Mouse (Mus musculus): ENCODE results near the gene Pus10. TPM values are rescaled to one million over a fixed set of nuclear protein-coding genes. Genes with fewer than 3 reads are reported as not detected.
"Not testable (repeated sequence)": the region's sequence is repeated elsewhere in the genome, so short reads cannot be mapped to it uniquely, and the experiment has no call there.

Gene Pus10
- polyA plus RNA-seq, 1 experiment from 2014 or later: 11.1 TPM

DNA sequence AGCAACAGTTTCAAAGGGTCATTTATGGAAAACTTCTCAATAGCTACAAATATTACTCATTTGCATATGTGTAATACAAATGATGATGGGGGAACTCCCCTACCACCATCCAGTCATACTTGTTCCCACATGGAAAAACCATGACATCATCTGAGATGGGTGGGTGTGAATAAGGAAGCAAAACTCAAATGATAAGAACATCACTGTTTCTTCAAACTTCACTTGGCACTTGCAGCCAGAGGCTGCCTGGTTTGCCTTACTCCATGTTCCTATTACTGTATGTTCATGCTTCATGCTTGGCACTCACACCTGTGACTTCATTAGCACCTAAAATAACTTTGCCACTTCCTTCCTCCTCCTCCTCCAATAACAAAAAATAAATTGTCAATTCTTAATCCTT lies 88.9 kb downstream of the Pus10 start:
- no peak overlapping the region for H3K4me3 ChIP-seq (ENCODE audit: low read depth, low read length)
- no peaks in the 10 kb centered on the region for H3K27me3 ChIP-seq (replicated peaks; ENCODE audit: insufficient read depth, low read length)
- H3K36me3 ChIP-seq (ENCODE audit: insufficient read depth, low read length): no peaks in the 10 kb centered on the region
- no peaks in the 10 kb centered on the region for H3K9me3 ChIP-seq (ENCODE audit: low read length)
- no peak for DNase-seq (ENCODE audit: low spot score)
- H3K4me1 ChIP-seq (ENCODE audit: insufficient read depth, low read depth, low read length): no peaks in the 10 kb centered on the region
- no peak overlapping the region for H3K27ac ChIP-seq (ENCODE audit: low read length)
- H3K9ac ChIP-seq (replicated peaks; ENCODE audit: low read depth): no peak overlapping the region
- H3K4me2 ChIP-seq (replicated peaks; ENCODE audit: low read depth, low read length): no peak overlapping the region
- no peak for TF ChIP-seq CTCF (IDR thresholded peaks at IDR 0.05)
- TF ChIP-seq EP300 (IDR thresholded peaks at IDR 0.05): no peak
- no peak for ATAC-seq

DNA sequence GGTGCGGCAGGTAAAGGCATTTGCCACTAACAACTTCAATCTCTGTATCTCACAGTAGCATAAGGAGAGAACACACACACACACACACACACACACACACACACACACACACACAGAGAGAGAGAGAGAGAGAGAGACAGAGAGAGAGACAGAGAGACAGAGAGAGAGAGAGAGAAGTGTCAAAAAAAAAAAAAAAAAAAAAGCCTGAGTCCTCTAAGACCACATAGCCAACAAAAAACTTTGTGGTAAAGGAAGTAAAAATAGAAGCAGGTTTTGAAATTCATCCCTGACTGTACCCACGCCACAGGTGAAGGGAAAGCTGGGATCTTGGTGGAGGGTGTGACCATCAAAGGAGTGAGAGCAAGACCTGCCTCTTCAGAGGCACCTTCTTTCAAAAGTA lies 92.7 kb downstream of the Pus10 start:
- WGBS: 79% methylated on average over 2 of the region's 2 CpGs
- no peak overlapping the region for H3K4me3 ChIP-seq (ENCODE audit: low read depth, low read length)

DNA sequence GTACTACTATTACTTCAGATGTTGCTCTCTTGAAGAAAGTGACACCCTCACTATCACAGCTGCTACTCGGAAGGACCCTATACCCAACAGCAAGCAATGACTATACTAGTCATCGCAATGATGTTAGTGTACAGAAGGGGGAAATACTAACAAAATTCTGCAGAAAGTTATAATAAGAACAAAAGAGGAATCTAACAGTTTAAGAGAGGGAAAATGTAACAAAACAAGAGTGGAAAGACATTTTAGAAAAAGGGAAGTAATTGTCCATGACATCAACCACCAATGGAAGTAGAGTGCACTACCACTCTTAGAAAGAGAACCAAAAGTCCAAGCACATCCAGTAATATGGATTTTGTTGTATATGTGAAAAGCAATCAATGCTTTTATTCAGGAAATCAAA lies 97.2 kb downstream of the Pus10 start:
- Histone ChIP-seq H3K27ac (ENCODE audit: low read length) (no peak overlapping the region), H3K4me1 (ENCODE audit: insufficient read depth, low read depth, low read length) (no peaks in the 10 kb centered on the region), H3K4me2 (replicated peaks; ENCODE audit: low read depth, low read length) (no peak overlapping the region), H3K9me3 (ENCODE audit: low read length) (no peaks in the 10 kb centered on the region), H3K9ac (replicated peaks; ENCODE audit: low read depth) (no peak overlapping the region), H3K27me3 (replicated peaks; ENCODE audit: insufficient read depth, low read length) (no peaks in the 10 kb centered on the region), H3K4me3 (ENCODE audit: low read depth, low read length) (no peak overlapping the region), H3K36me3 (ENCODE audit: insufficient read depth, low read length) (no peaks in the 10 kb centered on the region)
- ATAC-seq: no peak
- TF ChIP-seq CTCF (IDR thresholded peaks at IDR 0.05) (no peak), EP300 (IDR thresholded peaks at IDR 0.05) (no peak)
- no peak for DNase-seq (ENCODE audit: low spot score)
- 87% methylated on average over 2 of the region's 2 CpGs for WGBS

More for the DNA sequence above, 92.7 kb downstream of the Pus10 start:
- ATAC-seq: no peak
- Histone ChIP-seq H3K4me1 (ENCODE audit: insufficient read depth, low read depth, low read length) (no peaks in the 10 kb centered on the region), H3K27me3 (replicated peaks; ENCODE audit: insufficient read depth, low read length) (no peaks in the 10 kb centered on the region), H3K4me2 (replicated peaks; ENCODE audit: low read depth, low read length) (no peak overlapping the region), H3K9me3 (ENCODE audit: low read length) (no peaks in the 10 kb centered on the region), H3K27ac (ENCODE audit: low read length) (no peak overlapping the region), H3K36me3 (ENCODE audit: insufficient read depth, low read length) (no peaks in the 10 kb centered on the region), H3K9ac (replicated peaks; ENCODE audit: low read depth) (no peak overlapping the region)
- no peak for TF ChIP-seq CTCF (IDR thresholded peaks at IDR 0.05)
- TF ChIP-seq EP300 (IDR thresholded peaks at IDR 0.05): no peak
- DNase-seq (ENCODE audit: low spot score): no peak

DNA sequence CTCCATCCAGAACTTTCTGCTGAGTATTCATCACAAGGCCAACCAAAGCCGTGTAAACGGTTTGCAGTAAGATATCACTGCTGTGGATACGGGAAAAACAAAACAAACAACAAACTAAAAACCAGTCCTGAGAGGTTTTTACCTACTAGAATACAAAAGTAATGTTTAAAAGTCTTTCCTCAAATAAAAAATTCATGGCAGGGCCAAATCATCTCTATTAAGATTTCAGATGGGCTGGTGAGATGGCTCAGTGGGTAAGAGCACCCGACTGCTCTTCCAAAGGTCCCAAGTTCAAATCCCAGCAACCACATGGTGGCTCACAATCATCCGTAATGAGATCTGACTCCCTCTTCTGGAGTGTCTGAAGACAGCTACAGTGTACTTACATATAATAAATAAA lies 101.9 kb downstream of the Pus10 start:
- not testable (repeated sequence) for H3K9ac ChIP-seq (replicated peaks; ENCODE audit: low read depth); H3K9me3 ChIP-seq (ENCODE audit: low read length); H3K4me2 ChIP-seq (replicated peaks; ENCODE audit: low read depth, low read length); H3K27ac ChIP-seq (ENCODE audit: low read length); ATAC-seq; DNase-seq (ENCODE audit: low spot score); H3K36me3 ChIP-seq (ENCODE audit: insufficient read depth, low read length); H3K4me3 ChIP-seq (ENCODE audit: low read depth, low read length); H3K27me3 ChIP-seq (replicated peaks; ENCODE audit: insufficient read depth, low read length); H3K4me1 ChIP-seq (ENCODE audit: insufficient read depth, low read depth, low read length)
- 89% methylated on average over 4 of the region's 5 CpGs for WGBS

DNA sequence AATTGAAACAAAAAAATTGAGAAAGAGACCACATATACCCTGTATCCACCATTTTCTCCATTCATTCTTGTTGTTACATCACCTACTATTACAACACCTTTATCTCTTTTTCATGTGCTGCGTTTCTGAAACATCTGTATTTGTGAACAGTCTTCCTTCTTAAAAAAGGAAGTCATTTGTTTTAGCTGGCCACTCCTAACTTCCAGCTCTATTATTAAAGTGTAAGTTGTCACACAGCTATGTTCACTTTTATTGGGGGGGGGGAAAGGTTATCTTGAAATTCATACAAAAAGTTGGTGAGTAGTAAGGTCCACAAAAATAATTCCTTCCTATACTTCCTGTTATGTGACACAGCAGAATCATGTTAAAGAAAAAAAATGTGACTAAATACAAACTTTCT lies 102.5 kb downstream of the Pus10 start:
- no peak overlapping the region for H3K27ac ChIP-seq (ENCODE audit: low read length)
- ATAC-seq (no peak), DNase-seq (ENCODE audit: low spot score) (peak; percentile 6)
- H3K4me3 ChIP-seq (ENCODE audit: low read depth, low read length): no peak overlapping the region
- H3K27me3 ChIP-seq (replicated peaks; ENCODE audit: insufficient read depth, low read length): no peaks in the 10 kb centered on the region
- TF ChIP-seq EP300 (IDR thresholded peaks at IDR 0.05) (no peak), CTCF (IDR thresholded peaks at IDR 0.05) (no peak)
- 0 out of 2 replicates have a peak, but pooled peaks cover 3% of the 10 kb centered on the region for H3K4me1 ChIP-seq (ENCODE audit: insufficient read depth, low read depth, low read length)
- H3K36me3 ChIP-seq (ENCODE audit: insufficient read depth, low read length): no peaks in the 10 kb centered on the region
- no peak overlapping the region for H3K9ac ChIP-seq (replicated peaks; ENCODE audit: low read depth)
- H3K4me2 ChIP-seq (replicated peaks; ENCODE audit: low read depth, low read length): no peak overlapping the region
- no peaks in the 10 kb centered on the region for H3K9me3 ChIP-seq (ENCODE audit: low read length)
- WGBS: 31% methylated on average over 1 of the region's 1 CpGs

DNA sequence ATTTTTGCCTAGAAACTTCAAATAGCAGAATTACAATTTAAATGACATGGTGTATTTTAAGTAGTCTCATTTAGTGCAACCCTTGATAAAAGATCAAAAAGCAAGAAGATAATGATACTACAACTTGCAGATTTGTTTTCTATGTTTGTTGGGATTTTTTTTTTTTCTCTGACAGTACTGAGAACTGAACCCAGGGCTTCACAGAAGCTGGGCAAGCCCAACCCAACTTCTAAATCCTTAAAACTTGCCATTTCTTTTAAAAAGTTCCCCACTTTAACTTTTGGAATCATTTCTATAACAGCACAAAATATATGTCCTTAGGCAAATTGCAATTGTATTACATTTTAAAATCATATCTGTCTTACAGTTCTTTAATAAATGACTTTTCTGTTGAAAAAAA lies 103.6 kb downstream of the Pus10 start:
- TF ChIP-seq CTCF (IDR thresholded peaks at IDR 0.05) (no peak), EP300 (IDR thresholded peaks at IDR 0.05) (no peak)
- no peak for ATAC-seq
- H3K4me2 ChIP-seq (replicated peaks; ENCODE audit: low read depth, low read length): no peak overlapping the region
- H3K4me3 ChIP-seq (ENCODE audit: low read depth, low read length): no peak overlapping the region
- no peaks in the 10 kb centered on the region for H3K27me3 ChIP-seq (replicated peaks; ENCODE audit: insufficient read depth, low read length)
- no peak overlapping the region for H3K27ac ChIP-seq (ENCODE audit: low read length)
- H3K4me1 ChIP-seq (ENCODE audit: insufficient read depth, low read depth, low read length): 0 out of 2 replicates have a peak, but pooled peaks cover 3% of the 10 kb centered on the region
- H3K9me3 ChIP-seq (ENCODE audit: low read length): no peaks in the 10 kb centered on the region
- H3K9ac ChIP-seq (replicated peaks; ENCODE audit: low read depth): no peak overlapping the region
- no peak for DNase-seq (ENCODE audit: low spot score)
- H3K36me3 ChIP-seq (ENCODE audit: insufficient read depth, low read length): no peaks in the 10 kb centered on the region
